Mouse (Mus musculus): ENCODE data around the gene Ndrg3. TPM values are rescaled to one million over a fixed set of nuclear protein-coding genes. Genes with fewer than 3 reads are reported as not detected.

Gene Ndrg3
- 41.1 and 45.2 TPM in 2 replicates for polyA plus RNA-seq (2015; fragmentation: Nextera tagmentation; extraction: Ambion mirVana)

- WGBS (ENCODE audit: insufficient replicate concordance): under 1% methylated on average over 66 of the region's 66 CpGs
- DNase-seq: peak; percentile 96
- Histone ChIP-seq H3K4me1 (replicated peaks) (peaks cover 47% of the 10 kb centered on the region), H3K27ac (peak within 1 kb of the TSS; percentile 92), H3K36me3 (peaks cover 34% of the 10 kb centered on the region), H3K9me3 (replicated peaks) (no peaks in the 10 kb centered on the region), H3K9ac (peak within 1 kb of the TSS; percentile 96), H3K4me2 (peak within 1 kb of the TSS; percentile 81), H3K27me3 (no peaks in the 10 kb centered on the region), H3K4me3 (replicated peaks) (peak within 1 kb of the TSS; percentile 94)
- ATAC-seq (ENCODE audit: low read depth): peak; percentile 93
Observed at GRCm38 (mm10) chr2:156991470-156992319, at the start of gene Ndrg3. TSS of gene Ndrg3 (minus strand) at chr2:156992056.

- ATAC-seq (ENCODE audit: low read depth): no peak
- no peak overlapping the region for H3K27ac ChIP-seq
- H3K27me3 ChIP-seq: no peaks in the 10 kb centered on the region
- peaks cover 44% of the 10 kb centered on the region for H3K36me3 ChIP-seq
- H3K9ac ChIP-seq: no peak overlapping the region
- H3K4me3 ChIP-seq (replicated peaks): no peak overlapping the region
- no peaks in the 10 kb centered on the region for H3K9me3 ChIP-seq (replicated peaks)
- WGBS (ENCODE audit: insufficient replicate concordance): 35% methylated on average over 7 of the region's 7 CpGs
- no peak overlapping the region for H3K4me2 ChIP-seq
- DNase-seq: no peak
- H3K4me1 ChIP-seq (replicated peaks): no peaks in the 10 kb centered on the region
Observed at GRCm38 (mm10) chr2:157041421-157041820, 49.6 kb upstream of the Ndrg3 start.

- H3K9me3 ChIP-seq (replicated peaks): no peaks in the 10 kb centered on the region
- no peaks in the 10 kb centered on the region for H3K4me1 ChIP-seq (replicated peaks)
- no peaks in the 10 kb centered on the region for H3K27me3 ChIP-seq
- H3K27ac ChIP-seq: no peak overlapping the region
- H3K9ac ChIP-seq: no peak overlapping the region
- 81% methylated on average over 17 of the region's 17 CpGs for WGBS (ENCODE audit: insufficient replicate concordance)
- no peak overlapping the region for H3K4me2 ChIP-seq
- DNase-seq (no peak), ATAC-seq (ENCODE audit: low read depth) (no peak)
- peaks cover 36% of the 10 kb centered on the region for H3K36me3 ChIP-seq
- H3K4me3 ChIP-seq (replicated peaks): no peak overlapping the region
Observed at GRCm38 (mm10) chr2:157040649-157041046, 48.8 kb upstream of the Ndrg3 start.

- Histone ChIP-seq H3K36me3 (peaks cover 36% of the 10 kb centered on the region), H3K4me3 (replicated peaks) (no peak overlapping the region), H3K27me3 (no peaks in the 10 kb centered on the region), H3K9me3 (replicated peaks) (no peaks in the 10 kb centered on the region), H3K4me2 (no peak overlapping the region), H3K4me1 (replicated peaks) (no peaks in the 10 kb centered on the region), H3K27ac (no peak overlapping the region), H3K9ac (no peak overlapping the region)
- WGBS (ENCODE audit: insufficient replicate concordance): 84% methylated on average over 50 of the region's 50 CpGs
- ATAC-seq (ENCODE audit: low read depth) (no peak), DNase-seq (no peak)
Observed at GRCm38 (mm10) chr2:157039900-157040648, 48.2 kb upstream of the Ndrg3 start.

GRCm38 (mm10) chr2:157037303-157037702, 45.4 kb upstream of the Ndrg3 start:
- Histone ChIP-seq H3K4me1 (replicated peaks) (no peaks in the 10 kb centered on the region), H3K4me2 (no peak overlapping the region), H3K27me3 (no peaks in the 10 kb centered on the region), H3K4me3 (replicated peaks) (no peak overlapping the region), H3K9me3 (replicated peaks) (no peaks in the 10 kb centered on the region), H3K9ac (no peak overlapping the region), H3K36me3 (peaks cover 26% of the 10 kb centered on the region), H3K27ac (no peak overlapping the region)
- WGBS (ENCODE audit: insufficient replicate concordance): 72% methylated on average over 9 of the region's 9 CpGs
- no peak for ATAC-seq (ENCODE audit: low read depth)
- no peak for DNase-seq

- Histone ChIP-seq H3K4me3 (replicated peaks) (no peak overlapping the region), H3K4me2 (no peak overlapping the region), H3K27ac (no peak overlapping the region), H3K9ac (no peak overlapping the region), H3K9me3 (replicated peaks) (no peaks in the 10 kb centered on the region), H3K27me3 (no peaks in the 10 kb centered on the region), H3K36me3 (peaks cover 26% of the 10 kb centered on the region), H3K4me1 (replicated peaks) (no peaks in the 10 kb centered on the region)
- 80% methylated on average over 8 of the region's 8 CpGs for WGBS (ENCODE audit: insufficient replicate concordance)
- ATAC-seq (ENCODE audit: low read depth) (no peak), DNase-seq (no peak)
Observed at GRCm38 (mm10) chr2:157036400-157036799, 44.5 kb upstream of the Ndrg3 start.

GRCm38 (mm10) chr2:157035371-157035770, 43.5 kb upstream of the Ndrg3 start:
- DNase-seq (no peak), ATAC-seq (ENCODE audit: low read depth) (no peak)
- Histone ChIP-seq H3K36me3 (peaks cover 22% of the 10 kb centered on the region), H3K9me3 (replicated peaks) (no peaks in the 10 kb centered on the region), H3K4me2 (no peak overlapping the region), H3K4me3 (replicated peaks) (no peak overlapping the region), H3K27ac (no peak overlapping the region), H3K9ac (no peak overlapping the region), H3K4me1 (replicated peaks) (peaks cover 7% of the 10 kb centered on the region), H3K27me3 (no peaks in the 10 kb centered on the region)
- WGBS (ENCODE audit: insufficient replicate concordance): 85% methylated on average over 7 of the region's 7 CpGs

- ATAC-seq (ENCODE audit: low read depth) (no peak), DNase-seq (peak; percentile 71)
- Histone ChIP-seq H3K27ac (no peak overlapping the region), H3K36me3 (peaks cover 52% of the 10 kb centered on the region), H3K4me2 (no peak overlapping the region), H3K27me3 (no peaks in the 10 kb centered on the region), H3K9me3 (replicated peaks) (no peaks in the 10 kb centered on the region), H3K4me1 (replicated peaks) (peaks cover 50% of the 10 kb centered on the region), H3K9ac (no peak overlapping the region), H3K4me3 (replicated peaks) (no peak overlapping the region)
- WGBS (ENCODE audit: insufficient replicate concordance): 33% methylated on average over 9 of the region's 9 CpGs
Observed at GRCm38 (mm10) chr2:157030804-157031203, 38.9 kb upstream of the Ndrg3 start.

GRCm38 (mm10) chr2:157028261-157028660, 36.4 kb upstream of the Ndrg3 start:
- Histone ChIP-seq H3K36me3 (peaks cover 72% of the 10 kb centered on the region), H3K9ac (peak overlapping the region; percentile 79), H3K9me3 (replicated peaks) (peaks cover 6% of the 10 kb centered on the region), H3K27me3 (no peaks in the 10 kb centered on the region), H3K4me3 (replicated peaks) (peak overlapping the region; percentile 65), H3K4me2 (peak overlapping the region; percentile 90), H3K4me1 (replicated peaks) (peaks cover 70% of the 10 kb centered on the region), H3K27ac (peak overlapping the region; percentile 97)
- ATAC-seq (ENCODE audit: low read depth): no peak
- WGBS (ENCODE audit: insufficient replicate concordance): 74% methylated on average over 4 of the region's 4 CpGs
- DNase-seq: no peak

GRCm38 (mm10) chr2:157027106-157028008, 35.5 kb upstream of the Ndrg3 start:
- Histone ChIP-seq H3K27ac (peak overlapping the region; percentile 97), H3K36me3 (peaks cover 81% of the 10 kb centered on the region), H3K4me1 (replicated peaks) (peaks cover 70% of the 10 kb centered on the region), H3K27me3 (no peaks in the 10 kb centered on the region), H3K4me2 (peak overlapping the region; percentile 90), H3K4me3 (replicated peaks) (peak overlapping the region; percentile 65), H3K9me3 (replicated peaks) (peaks cover 6% of the 10 kb centered on the region), H3K9ac (peak overlapping the region; percentile 79)
- peak; percentile 90 for ATAC-seq (ENCODE audit: low read depth)
- 22% methylated on average over 21 of the region's 21 CpGs for WGBS (ENCODE audit: insufficient replicate concordance)
- peak; percentile 72 for DNase-seq

GRCm38 (mm10) chr2:157021156-157021555, 29.3 kb upstream of the Ndrg3 start:
- H3K4me2 ChIP-seq: no peak overlapping the region
- ATAC-seq (ENCODE audit: low read depth) (no peak), DNase-seq (no peak)
- H3K27me3 ChIP-seq: no peaks in the 10 kb centered on the region
- H3K9me3 ChIP-seq (replicated peaks): peaks cover 6% of the 10 kb centered on the region
- WGBS (ENCODE audit: insufficient replicate concordance): 87% methylated on average over 16 of the region's 16 CpGs
- H3K36me3 ChIP-seq: peaks cover 99% of the 10 kb centered on the region
- no peak overlapping the region for H3K4me3 ChIP-seq (replicated peaks)
- H3K4me1 ChIP-seq (replicated peaks): peaks cover 28% of the 10 kb centered on the region
- no peak overlapping the region for H3K27ac ChIP-seq
- H3K9ac ChIP-seq: no peak overlapping the region

Measured in liver, embryonic 13.5 days (tissue).